Mouse (Mus musculus) thymus, postnatal 0 days (tissue): ENCODE data around the gene Gm44973. TPM values are rescaled to one million over a fixed set of nuclear protein-coding genes. Genes with fewer than 3 reads are reported as not detected.
"Not testable (repeated sequence)": the region's sequence is repeated elsewhere in the genome, so short reads cannot be mapped to it uniquely, and the experiment has no call there.

Source experiments
- DNase-seq: peaks from one replicate; pipeline ENCODE4 v3.0.0-alpha.2; 2015; ENCODE audit warnings: low spot score
- polyA plus RNA-seq: library from polyadenylated mRNA; unstranded; fragments of >200 nt; fragmentation: Nextera tagmentation; extraction: Ambion mirVana; gene quantifications from 2 replicates; pipeline ENCODE4 v1.2.1, GENCODE M21; 2015

The Gm44973 gene
- 2.9 and 5.4 TPM in 2 replicates for polyA plus RNA-seq

- peak; percentile 97 for DNase-seq
Observed at GRCm38 (mm10) chr7:5015118-5016001, at the start of gene Gm44973. TSS of gene Gm44973 (plus strand) at chr7:5015496.

- no peak for DNase-seq
Observed at GRCm38 (mm10) chr7:4971068-4971467, 44.2 kb upstream of the Gm44973 start, which contains the start of gene Sbk3. TSS of gene Sbk3 (minus strand) at chr7:4971168.

GRCm38 (mm10) chr7:4971710-4972109 lies 43.6 kb upstream of the Gm44973 start:
- DNase-seq, result no peak

GRCm38 (mm10) chr7:4972321-4973047 lies 42.8 kb upstream of the Gm44973 start:
- no peak for DNase-seq

GRCm38 (mm10) chr7:4975455-4975854 lies 39.8 kb upstream of the Gm44973 start:
- DNase-seq, result no peak

GRCm38 (mm10) chr7:4976832-4977231 lies 38.5 kb upstream of the Gm44973 start:
- DNase-seq, result no peak

- DNase-seq, result no peak
Observed at GRCm38 (mm10) chr7:4988250-4988649, 27.0 kb upstream of the Gm44973 start.

- DNase-seq, result no peak
Observed at GRCm38 (mm10) chr7:4993347-4993998, 21.8 kb upstream of the Gm44973 start.

GRCm38 (mm10) chr7:4993999-4994788 lies 21.1 kb upstream of the Gm44973 start:
- DNase-seq, result no peak

- no peak for DNase-seq
Observed at GRCm38 (mm10) chr7:4995268-4996002, 19.9 kb upstream of the Gm44973 start.

GRCm38 (mm10) chr7:4996003-4996895 lies 19.0 kb upstream of the Gm44973 start, which contains the start of gene Zfp579:
TSS of gene Zfp579 (minus strand) at chr7:4996158.
- peak; percentile 84 for DNase-seq

GRCm38 (mm10) chr7:4996934-4997333 lies 18.4 kb upstream of the Gm44973 start:
- no peak for DNase-seq

GRCm38 (mm10) chr7:4999876-5000275 lies 15.4 kb upstream of the Gm44973 start:
- DNase-seq, result peak; percentile 29

GRCm38 (mm10) chr7:5002876-5003275 lies 12.4 kb upstream of the Gm44973 start:
- not testable (repeated sequence) for DNase-seq

- DNase-seq, result no peak
Observed at GRCm38 (mm10) chr7:5008229-5008628, 7.1 kb upstream of the Gm44973 start.

GRCm38 (mm10) chr7:5012681-5013513 lies 2.4 kb upstream of the Gm44973 start:
- no peak for DNase-seq

GRCm38 (mm10) chr7:5014251-5015117 lies 812 bp upstream of the Gm44973 start, which contains the start of the genes Zfp524 and Fiz1:
TSS of gene Zfp524 (plus strand) at chr7:5014415.
TSS of gene Fiz1 (minus strand) at chr7:5014697.
- peak; percentile 98 for DNase-seq
